Mouse (Mus musculus) monocyte, adult 2 months (primary cell): ENCODE results near the gene Zfp341.

ENCODE experiments used
- DNase-seq, 2 experiments: peaks; one replicate each; pipeline ENCODE4 v3.0.0; 2022; ENCODE audit warnings: low spot score in 2 of 2, low read depth in 1 of 2

Zfp341 gene

DNA sequence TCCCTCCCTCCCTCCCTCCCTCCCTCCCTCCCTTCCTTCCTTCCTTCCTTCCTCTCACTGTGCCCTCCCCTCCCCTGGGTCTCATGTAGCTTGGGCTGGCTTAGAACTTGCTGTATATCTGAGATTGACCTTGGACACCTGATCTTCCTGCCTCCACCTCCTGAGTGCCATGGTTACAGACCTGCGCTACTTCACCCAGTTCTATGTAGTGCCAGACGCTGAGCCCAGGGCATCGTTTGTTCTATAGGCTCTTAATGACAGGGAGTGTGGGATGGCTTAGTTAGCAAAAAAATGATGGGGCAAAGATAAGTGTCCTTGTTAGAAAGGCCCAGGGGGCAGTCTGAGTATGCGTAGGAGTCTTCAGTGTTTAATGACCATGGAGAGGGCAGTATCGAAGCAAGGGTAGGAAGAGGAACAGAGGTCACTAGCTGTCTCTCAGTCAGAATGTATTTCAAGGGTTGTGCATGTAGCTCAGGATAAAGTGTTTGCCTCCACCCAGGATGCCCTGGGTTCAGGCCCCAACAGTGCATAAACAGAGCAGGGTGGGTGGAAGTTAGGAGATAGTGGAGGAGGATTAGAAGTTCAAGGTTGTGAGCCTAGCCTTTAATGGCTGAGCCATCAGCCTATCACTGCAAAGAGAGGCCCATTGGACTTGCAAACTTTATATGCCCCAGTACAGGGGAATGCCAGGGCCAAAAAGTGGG is 20.1 kb downstream of the Zfp341 start:
- DNase-seq = no peak

DNA sequence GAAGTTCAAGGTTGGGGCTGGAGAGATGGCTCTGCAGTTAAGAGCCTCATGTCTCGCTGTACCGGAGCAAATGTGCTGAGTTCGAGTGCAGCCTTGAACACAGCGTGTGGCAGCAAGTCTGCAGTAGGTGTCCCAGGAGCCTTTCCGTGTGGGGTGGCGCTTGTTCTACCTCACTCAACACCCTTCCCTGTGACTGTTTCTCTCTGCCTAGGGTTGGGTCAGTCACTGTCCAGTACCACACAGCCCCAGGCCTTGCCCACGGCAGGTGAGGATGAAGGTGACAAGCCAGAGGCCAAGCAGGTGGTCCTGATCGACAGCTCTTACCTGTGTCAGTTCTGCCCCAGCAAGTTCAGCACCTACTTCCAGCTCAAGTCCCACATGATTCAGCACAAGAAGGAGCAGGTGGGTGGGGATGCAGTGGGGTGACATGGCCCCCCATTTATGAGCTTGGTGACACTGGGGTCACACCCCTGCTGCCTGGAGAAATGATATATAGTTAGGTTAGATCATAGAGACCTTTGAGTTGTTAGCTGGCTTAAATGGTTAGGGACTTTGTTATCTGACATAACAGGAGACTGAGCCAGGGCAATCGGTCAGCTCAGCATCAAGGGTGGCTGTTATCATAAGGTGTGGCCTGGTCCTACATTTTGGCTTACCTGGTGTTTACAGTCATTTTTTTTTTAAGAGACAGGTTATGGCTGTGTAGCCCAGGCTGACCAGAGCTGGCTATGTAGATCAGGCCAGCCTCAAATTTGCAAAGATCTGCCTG is 21.0 kb downstream of the Zfp341 start:
- DNase-seq = no peak

DNA sequence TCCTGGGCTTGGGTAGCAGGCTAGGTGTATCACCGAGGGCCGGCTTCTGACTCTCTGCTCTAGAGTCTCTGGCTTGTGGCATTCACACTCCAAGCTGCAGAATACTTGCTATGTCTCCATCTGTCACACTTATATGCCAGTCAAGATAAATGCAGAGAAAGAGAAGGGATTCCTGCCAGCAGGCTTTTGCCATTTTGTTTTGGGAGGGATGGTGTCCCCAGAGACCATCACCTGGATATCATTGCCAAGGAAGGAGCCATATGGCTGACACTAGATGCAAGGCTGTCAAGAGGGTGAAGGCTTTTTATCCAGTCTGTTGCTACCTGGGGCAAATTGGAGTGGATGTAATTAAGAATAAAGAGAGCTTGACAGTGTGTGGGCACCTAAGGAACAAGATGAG is 22.7 kb downstream of the Zfp341 start:
- DNase-seq = no peak

DNA sequence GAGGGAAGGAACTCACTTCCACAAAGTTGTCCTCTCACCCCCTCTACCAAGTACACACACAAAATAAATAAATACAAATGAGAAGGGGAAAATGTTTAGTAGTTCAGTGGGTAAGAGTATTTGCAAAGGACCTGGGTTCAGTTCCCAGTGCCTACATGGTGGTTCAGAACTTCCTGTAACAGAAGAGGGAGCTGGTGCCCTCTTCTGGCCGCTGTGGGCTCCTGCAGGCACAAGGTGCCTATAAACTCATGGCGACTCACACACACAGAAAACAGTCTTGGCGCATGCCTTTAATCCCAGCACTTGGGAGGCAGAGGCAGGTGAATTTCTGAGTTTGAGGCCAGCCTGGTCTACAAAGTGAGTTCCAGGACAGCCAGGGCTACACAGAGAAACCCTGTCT is 25.4 kb downstream of the Zfp341 start:
- no peak for DNase-seq

DNA sequence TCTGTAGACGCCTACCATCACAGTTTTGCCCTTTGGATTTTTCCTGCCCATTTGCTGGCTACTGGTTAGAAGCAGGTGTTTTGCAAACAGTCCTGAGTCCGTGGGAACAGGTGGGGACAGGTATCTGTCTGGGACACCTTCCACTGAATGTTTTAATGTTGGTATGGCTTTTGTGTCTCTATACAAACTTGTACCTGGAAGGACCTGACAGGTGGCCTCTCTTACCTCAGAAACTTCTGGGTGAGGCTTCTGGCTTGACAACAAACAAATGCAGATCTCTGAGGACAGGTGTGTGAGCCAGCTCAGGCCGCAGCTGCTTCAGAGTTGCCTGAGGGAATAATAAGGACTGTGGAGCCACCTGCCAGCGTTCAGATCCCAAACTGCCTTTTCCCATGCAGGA is 26.0 kb downstream of the Zfp341 start:
- DNase-seq = no peak

DNA sequence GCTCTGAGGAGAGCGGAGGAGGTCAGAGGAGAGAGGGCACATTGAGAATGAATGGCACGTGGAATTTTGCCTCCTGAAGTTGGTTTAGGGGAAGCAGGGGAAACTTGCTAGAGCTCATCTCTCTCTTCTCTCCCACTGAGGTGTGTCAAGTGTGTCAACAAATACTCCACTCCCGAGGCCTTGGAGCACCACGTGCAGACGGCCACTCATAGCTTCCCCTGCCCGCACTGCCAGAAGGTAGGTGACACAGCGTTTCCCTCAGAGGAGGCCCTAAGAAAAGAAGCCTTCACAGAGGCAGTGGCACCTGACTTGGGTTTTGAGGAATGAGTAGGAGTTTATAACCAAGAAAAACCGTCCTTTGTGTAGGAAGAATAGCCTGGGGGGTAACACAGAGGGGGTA is 28.1 kb downstream of the Zfp341 start:
- DNase-seq = no peak

DNA sequence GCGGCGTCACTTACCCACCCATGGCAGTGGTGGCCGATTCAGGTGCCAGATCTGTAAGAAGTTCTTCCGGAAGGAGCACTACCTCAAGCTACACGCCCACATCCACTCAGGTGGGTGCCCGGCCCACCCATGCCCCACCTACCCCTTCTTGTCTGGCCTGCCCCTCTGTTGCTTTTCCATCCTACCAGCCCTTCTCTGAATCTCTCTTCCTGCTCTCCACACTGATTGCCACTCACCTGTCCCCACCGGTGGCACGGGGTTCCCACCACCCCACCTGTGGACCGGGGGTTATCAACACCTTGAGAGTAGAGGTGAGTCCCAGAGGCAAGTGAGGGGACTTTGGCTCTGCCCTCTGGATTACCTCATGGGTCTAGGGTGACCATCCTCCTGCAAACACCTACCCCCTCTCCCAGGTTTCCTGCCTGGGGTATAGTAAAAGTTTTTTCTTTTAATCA is 28.9 kb downstream of the Zfp341 start:
- DNase-seq = no peak

DNA sequence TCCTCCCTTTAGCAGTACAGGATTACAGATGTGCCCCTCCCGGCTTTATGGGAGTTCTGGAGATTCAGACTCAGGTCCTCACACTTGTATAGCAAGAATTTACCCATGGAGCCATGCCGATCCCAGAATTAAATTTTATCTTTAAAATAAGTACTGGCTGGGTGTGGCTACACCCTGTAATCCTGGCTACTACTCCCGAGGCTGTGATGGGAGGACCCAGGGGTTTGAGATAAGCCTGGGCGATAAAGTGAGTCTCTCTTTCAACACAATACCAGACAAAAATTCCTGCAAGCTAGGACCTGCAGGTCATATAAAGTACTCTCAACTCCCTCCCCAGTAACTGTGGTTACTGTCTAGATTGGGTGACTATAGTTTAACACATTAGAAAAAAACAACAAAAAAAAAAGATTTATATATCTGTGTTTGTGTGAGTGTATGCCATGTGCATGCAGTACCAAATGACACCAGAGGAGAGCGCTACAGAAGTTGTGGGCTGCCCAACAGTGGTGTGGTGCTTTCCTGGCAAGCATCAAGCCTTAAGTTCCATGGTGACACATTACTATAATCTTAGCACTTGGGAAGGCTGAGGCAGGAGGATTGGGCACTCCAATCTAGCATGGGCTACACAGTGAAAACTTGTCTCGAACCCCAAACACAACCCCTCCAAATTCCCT is 29.8 kb downstream of the Zfp341 start:
- DNase-seq = no peak

DNA sequence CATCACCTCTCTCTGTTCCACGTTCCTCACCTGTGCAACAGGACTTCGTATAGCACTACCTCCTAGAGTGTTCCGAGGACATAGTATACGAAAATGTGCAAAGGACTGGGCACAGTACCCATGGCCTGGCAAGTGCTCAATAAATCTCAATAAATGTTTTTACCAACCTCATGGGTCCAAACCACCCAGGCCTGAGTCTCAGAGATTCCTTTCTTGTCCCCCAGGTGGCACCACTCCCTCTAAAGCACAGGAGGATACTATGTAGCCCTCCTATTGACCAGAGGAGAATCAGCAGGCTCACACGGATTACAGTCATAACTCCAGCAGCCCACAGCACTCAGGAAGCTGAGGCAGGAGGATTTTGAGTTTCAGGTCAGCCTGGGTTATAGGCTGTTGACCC is 33.5 kb downstream of the Zfp341 start:
- no peak for DNase-seq

DNA sequence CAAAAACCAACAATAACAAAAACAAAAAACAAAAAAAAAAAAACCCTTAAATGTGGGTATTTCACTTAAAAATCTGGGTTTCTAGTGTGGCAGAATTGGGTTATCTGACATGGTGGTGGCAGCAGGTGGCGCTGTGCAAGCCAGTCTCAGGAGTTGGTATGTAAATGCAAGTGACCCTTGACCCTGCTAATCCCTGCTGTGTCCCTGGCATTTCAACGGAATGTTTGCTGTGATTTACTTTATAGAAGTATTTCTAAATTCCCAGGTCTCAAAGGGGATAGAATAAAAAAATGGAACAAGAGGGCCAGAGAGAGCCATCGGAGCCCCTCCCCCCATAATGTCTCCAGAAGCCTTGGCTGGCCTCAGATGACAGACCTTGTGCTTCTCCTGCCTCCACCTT is 35.0 kb downstream of the Zfp341 start:
- DNase-seq = no peak

DNA sequence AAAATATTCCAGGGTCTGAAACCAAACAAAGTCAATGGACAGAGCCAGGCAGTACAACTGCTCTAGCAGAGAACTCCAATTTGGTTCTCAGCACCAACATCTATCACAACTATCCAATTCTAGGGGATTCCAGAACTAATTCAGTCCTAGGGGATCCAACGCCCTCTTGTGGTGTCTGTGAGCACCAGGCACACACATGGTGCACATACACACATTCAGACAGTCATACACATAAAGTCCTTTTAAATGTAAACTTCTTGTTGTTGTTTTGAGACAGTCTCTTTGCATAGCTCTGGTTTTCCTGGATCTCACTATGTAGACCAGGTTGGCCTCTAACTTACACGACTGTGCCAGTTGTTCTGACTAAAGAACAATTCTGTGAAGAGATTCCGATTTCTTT is 37.3 kb downstream of the Zfp341 start:
- no peak for DNase-seq

DNA sequence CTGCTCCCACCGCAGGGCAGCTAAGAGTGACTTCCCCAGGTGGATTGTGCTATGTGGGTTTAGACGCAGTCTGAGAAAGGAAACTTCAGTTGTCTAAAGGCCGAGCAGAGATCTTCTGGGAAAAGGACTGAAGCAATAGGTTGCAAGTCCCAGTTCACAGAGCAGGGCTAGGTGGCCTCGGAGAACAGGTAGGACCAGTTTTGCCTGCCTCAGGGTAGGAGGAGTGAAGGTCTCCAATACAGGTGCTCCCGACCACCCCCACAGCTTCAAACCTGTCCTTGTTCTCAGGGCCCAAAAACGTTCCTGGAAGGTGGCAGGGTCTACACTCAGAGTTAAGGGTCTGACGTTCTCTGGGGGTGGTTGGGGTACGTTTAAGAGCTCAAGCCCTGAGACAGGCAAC is 38.3 kb downstream of the Zfp341 start, which contains the start of gene Chmp4b:
Gene Chmp4b (plus strand): TSS at position 343 of the 400 bp plus-strand sequence.
- DNase-seq = no peak

DNA sequence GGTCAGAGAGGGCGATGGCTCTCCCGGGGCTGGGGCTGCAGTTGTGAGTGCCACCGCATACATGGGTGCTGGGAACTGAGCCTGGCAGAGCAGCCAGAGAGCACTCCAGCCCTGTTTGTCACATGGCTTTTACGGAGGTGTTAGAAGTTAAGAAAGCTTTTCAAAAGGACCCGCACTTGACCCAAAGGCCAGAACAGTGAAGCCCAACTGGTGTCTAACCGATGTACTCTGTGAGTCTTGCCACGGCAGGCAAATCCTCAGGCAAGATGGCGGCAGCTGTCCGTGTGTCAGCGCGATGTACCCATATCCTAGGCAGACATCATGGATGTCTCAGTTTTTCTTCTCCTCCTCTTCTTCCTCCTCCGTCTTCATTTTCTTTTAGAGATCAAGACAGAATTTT is 41.9 kb downstream of the Zfp341 start:
- DNase-seq = no peak

DNA sequence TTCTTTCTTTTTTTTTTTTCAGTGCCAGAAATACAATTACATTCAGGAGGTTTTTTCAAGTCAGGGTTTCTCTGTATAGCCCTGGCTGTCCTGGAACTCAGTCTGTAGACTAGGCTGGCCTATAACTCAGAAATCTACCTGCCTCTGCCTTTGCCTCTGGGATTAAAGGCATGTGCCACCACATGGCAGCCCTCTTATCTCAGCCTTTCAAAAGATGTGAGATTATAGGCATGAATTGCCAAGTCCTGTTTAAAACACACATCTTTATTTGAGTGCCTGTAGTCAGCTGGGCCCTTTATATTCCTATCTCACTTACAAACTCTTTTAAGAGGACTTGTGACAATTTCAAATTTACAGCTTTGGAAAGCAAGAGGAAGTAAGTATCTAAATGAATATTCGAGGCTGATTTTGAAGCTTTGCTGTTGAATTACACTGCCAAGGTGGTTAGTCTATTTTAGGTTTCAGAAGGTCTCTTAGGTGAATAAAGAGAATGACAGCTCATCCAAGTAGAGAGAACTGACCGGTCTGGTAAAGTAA is 42.8 kb downstream of the Zfp341 start:
- DNase-seq = no peak

DNA sequence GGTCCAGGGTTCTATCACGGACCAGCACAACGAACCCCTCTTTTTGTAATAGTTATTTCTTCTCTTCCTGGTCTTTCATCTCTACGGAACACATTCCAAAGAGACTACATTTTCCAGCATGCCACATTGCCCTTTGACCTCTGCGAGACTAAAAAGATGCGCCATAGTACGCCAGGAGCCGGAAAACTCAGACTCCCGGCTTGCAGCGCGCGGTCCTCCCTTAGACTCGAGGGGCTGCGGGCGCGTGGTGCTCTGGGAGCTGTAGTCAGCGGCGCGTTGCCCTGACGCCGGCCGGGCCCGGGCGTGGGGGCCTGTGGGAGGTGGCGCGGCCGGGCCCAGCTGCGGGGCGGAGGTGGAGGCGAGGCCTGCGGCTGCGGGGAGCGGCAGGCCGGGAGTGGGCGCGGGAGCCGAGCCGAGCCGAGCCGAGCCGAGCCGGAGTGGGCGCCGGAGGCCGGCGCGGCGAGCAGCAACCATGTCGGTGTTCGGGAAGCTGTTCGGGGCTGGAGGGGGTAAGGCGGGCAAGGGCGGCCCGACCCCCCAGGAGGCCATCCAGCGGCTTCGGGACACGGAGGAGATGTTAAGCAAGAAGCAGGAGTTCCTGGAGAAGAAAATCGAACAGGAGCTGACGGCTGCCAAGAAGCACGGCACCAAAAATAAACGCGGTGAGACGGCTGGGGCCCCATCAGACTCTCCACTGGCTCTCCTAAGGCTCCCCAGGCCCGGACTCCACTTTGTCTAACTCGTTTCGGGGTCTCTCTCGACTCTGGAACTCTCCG is 43.8 kb downstream of the Zfp341 start:
- peak; percentile 94 to 95 for DNase-seq

DNA sequence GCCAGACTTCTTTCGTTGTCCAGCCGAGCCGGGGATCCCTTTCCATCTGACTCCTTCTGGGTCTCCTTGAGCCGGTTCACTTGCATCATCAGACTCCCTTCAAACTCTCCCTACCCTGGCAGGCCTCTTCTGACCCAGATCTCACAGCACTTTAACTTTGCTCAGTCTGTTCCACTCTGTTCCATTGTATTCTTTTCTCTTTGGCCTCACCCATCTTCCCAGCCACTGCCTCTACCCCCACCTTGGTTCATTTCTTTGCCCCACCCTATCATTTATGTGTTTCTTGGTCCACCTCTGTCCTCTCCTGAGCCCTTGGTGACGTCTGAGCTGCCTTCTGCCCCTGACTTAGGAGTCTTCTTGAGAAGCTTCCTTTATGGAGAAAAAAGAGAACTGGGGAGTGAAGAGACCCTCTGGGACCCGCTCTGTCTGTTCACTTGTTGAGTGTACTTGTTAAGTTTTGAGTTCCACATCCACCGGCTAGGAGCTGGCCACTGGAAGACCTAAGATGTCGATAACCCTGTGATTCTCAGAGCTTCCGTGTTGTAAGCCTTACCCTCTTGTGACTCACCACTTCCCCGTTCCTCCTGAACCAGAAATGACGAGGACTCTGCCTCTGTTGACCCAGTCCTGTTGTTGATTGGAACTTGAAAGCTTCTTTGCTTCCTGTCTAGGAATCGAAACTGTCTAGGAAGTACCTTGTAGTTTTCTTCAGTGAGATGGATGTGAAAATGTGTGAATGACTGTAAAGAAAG is 44.6 kb downstream of the Zfp341 start:
- DNase-seq = peak; percentile 65

DNA sequence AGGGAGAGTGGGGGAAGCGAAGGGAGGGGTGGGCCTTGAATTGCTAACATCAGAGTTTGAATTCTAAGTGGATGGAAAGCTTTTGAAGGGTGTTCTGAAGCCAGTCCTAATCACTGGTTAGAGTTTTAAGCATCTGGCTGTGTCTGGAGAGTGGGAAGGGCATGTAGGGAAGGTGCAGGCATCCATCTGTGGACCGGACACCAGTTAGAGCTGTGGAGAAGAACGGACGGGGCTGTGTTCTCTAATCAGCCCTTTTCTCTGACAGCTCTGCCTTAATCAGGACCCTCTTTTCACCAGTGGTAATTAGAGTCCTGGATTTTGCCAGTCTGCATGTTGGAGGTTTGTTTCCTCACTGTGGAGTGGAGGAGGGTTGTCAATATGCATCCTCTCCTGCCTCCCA is 46.0 kb downstream of the Zfp341 start:
- DNase-seq = no peak

DNA sequence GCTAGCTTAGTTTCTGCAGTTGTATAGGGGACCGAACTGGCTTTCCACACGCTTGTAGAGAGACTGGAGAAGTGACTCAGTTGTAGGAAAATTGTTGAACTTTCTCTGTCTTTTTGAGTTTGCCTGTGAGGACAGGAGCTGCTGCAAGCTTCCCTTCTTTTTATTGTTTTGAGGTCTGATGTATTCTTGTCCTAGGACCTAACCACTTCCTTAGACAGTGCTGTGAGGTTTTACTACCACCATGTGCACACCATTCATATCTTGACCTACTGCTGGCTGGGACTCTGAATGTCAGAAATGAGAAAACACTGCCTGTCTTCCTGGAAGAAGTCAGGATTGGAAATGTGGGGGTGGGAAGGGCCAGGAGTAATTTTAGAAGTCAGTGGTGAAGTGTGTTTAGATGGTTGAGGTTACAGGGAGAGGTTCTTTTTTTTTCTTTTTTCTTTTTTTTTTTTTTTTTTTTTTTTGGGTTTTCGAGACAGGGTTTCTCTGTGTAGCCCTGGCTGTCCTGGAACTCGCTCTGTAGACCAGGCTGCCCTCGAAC is 46.5 kb downstream of the Zfp341 start:
- DNase-seq = no peak

DNA sequence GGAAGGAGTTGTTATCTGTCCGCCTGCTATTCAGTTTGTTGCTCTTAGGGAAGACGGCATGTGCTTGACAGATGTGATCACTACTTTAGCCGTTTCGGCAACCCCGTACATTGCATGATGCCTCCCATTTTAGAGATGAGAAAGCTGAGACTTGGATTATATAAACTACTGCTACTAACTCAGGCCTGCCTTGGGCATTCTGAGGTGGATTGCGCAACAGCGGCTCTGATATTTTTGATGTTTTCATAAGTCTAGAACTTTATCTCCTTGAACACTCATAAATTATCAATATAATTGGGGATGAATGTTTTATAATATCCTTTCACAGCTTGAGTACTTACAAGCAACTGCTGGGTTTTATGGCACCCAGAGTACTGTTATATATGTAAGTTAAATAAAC is 55.6 kb downstream of the Zfp341 start:
- DNase-seq = no peak

DNA sequence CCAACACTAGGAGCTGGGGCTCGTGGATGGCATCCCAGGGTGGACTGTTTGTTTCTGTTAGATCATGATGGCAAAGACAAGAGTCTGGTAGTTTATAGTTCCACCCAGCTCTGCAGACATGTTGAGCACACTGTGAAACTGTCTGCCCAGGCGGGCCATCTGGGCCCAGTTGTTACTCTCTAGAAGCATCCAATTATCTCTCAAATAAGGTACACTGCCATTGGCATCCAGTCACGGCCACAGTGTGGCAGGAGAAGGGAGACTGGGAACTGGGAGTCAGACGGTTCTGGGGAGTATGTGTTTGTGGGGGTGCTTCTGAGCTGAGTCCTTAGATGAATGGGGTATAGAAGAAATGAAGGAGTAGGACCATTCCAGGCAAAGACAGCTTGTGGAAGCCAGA is 57.0 kb downstream of the Zfp341 start:
- DNase-seq = no peak
